Mouse (Mus musculus): ENCODE data around the gene Olfr73. TPM values are rescaled to one million over a fixed set of nuclear protein-coding genes. Genes with fewer than 3 reads are reported as not detected.
"Not testable (repeated sequence)": the region's sequence is repeated elsewhere in the genome, so short reads cannot be mapped to it uniquely, and the experiment has no call there.

Olfr73 gene
- not detected for total RNA-seq (2021)
- long read RNA-seq, experiment 1 = 0 reads
- long read RNA-seq, experiment 2 = 0 reads

- Histone ChIP-seq H3K27ac (no peak within 1 kb of the TSS), H3K4me3 (no peak within 1 kb of the TSS)
- intact Hi-C loops (cut with DNase I) = no loop called here
- TF ChIP-seq CTCF (IDR thresholded peaks at IDR 0.05) = no peak
- no peak for DNase-seq
Measured at GRCm38 (mm10) chr2:88037599-88037998, at the start of gene Olfr73. TSS of gene Olfr73 (minus strand) at chr2:88037699.

- Histone ChIP-seq H3K4me3 (no peak within 1 kb of the TSS), H3K27ac (no peak within 1 kb of the TSS)
- DNase-seq = no peak
- TF ChIP-seq CTCF (IDR thresholded peaks at IDR 0.05) = no peak
- intact Hi-C loops (cut with DNase I) = no loop called here
Measured at GRCm38 (mm10) chr2:88071730-88072129, 34.2 kb upstream of the Olfr73 start, which contains the start of gene Olfr1163. TSS of gene Olfr1163 (minus strand) at chr2:88071830.

- intact Hi-C loops (cut with DNase I) = no loop called here
- Histone ChIP-seq H3K27ac (no peak overlapping the region), H3K4me3 (no peak overlapping the region)
- no peak for DNase-seq
- TF ChIP-seq CTCF (IDR thresholded peaks at IDR 0.05) = no peak
Measured at GRCm38 (mm10) chr2:88063587-88063986, 26.1 kb upstream of the Olfr73 start.

- DNase-seq = no peak
- intact Hi-C loops (cut with DNase I) = no loop called here
- no peak for TF ChIP-seq CTCF (IDR thresholded peaks at IDR 0.05)
- Histone ChIP-seq H3K4me3 (no peak within 1 kb of the TSS), H3K27ac (no peak within 1 kb of the TSS)
Measured at GRCm38 (mm10) chr2:88051029-88051428, 13.5 kb upstream of the Olfr73 start, which contains the start of gene Olfr1162. TSS of gene Olfr1162 (minus strand) at chr2:88051129.

GRCm38 (mm10) chr2:88022474-88022873 is 15.0 kb downstream of the Olfr73 start, which contains the start of gene Olfr1161:
TSS of gene Olfr1161 (plus strand) at chr2:88022774.
- H3K4me3 ChIP-seq; H3K27ac ChIP-seq; intact Hi-C loops (cut with DNase I); DNase-seq: not testable (repeated sequence)

- intact Hi-C loops (cut with DNase I) = no loop called here
- Histone ChIP-seq H3K27ac (no peak within 1 kb of the TSS), H3K4me3 (no peak within 1 kb of the TSS)
- no peak for DNase-seq
- TF ChIP-seq CTCF (IDR thresholded peaks at IDR 0.05) = no peak
Measured at GRCm38 (mm10) chr2:88007515-88008318, 29.8 kb downstream of the Olfr73 start, which contains the start of gene Olfr1160. TSS of gene Olfr1160 (minus strand) at chr2:88008268.

GRCm38 (mm10) chr2:87989813-87990212 is 47.7 kb downstream of the Olfr73 start, which contains the start of gene Olfr1158:
TSS of gene Olfr1158 (plus strand) at chr2:87990113.
- no peak for TF ChIP-seq CTCF (IDR thresholded peaks at IDR 0.05)

More at GRCm38 (mm10) chr2:87989813-87990212, 47.7 kb downstream of the Olfr73 start, which contains the start of gene Olfr1158:
- no peak within 1 kb of the TSS for H3K4me3 ChIP-seq
- DNase-seq = no peak
- intact Hi-C loops (cut with DNase I) = no loop called here
- H3K27ac ChIP-seq = no peak within 1 kb of the TSS

Other genes starting within 250 kb of the Olfr73 start
- not detected for gene Olfr1143, start 237.1 kb downstream of the Olfr73 start, total RNA-seq (2021)
- not detected for gene Olfr1145, start 227.9 kb downstream of the Olfr73 start, total RNA-seq (2021)
- gene Olfr1148, start 207.2 kb downstream of the Olfr73 start, total RNA-seq (2021) = not detected
- not detected for gene Olfr1150-ps1, start 193.7 kb downstream of the Olfr73 start, total RNA-seq (2021)
- gene Olfr1151, start 181.8 kb downstream of the Olfr73 start, total RNA-seq (2021) = not detected
- gene Olfr1152, start 171.2 kb downstream of the Olfr73 start, total RNA-seq (2021) = not detected
- gene Olfr1153, start 142.7 kb downstream of the Olfr73 start, total RNA-seq (2021) = not detected
- gene Olfr1154, start 132.5 kb downstream of the Olfr73 start, total RNA-seq (2021) = not detected
- not detected for gene Olfr1155, start 92.6 kb downstream of the Olfr73 start, total RNA-seq (2021)
- not detected for gene Olfr1156, start 84.6 kb downstream of the Olfr73 start, total RNA-seq (2021)
- gene Olfr1157, start 69.4 kb downstream of the Olfr73 start, total RNA-seq (2021) = not detected
- gene Olfr74, start 63.0 kb downstream of the Olfr73 start, total RNA-seq (2021) = not detected
- gene Olfr1158, start 47.6 kb downstream of the Olfr73 start, total RNA-seq (2021) = not detected
- gene Olfr1160, start 29.4 kb downstream of the Olfr73 start, total RNA-seq (2021) = not detected
- gene Olfr1161, start 14.9 kb downstream of the Olfr73 start, total RNA-seq (2021) = not detected
- not detected for gene Olfr1162, start 13.4 kb upstream of the Olfr73 start, total RNA-seq (2021)
- not detected for gene Olfr1163, start 34.1 kb upstream of the Olfr73 start, total RNA-seq (2021)
- gene Olfr1164, start 56.3 kb upstream of the Olfr73 start, total RNA-seq (2021) = not detected
- not detected for gene Olfr1166, start 90.6 kb upstream of the Olfr73 start, total RNA-seq (2021)
- not detected for gene Olfr1167, start 117.5 kb upstream of the Olfr73 start, total RNA-seq (2021)
- gene Olfr1168, start 144.2 kb upstream of the Olfr73 start, total RNA-seq (2021) = not detected
- gene Olfr1170, start 190.6 kb upstream of the Olfr73 start, total RNA-seq (2021) = not detected
- not detected for gene Olfr1173, start 242.2 kb upstream of the Olfr73 start, total RNA-seq (2021)

All from gastrocnemius, adult 2 months (tissue).